Mouse (Mus musculus) intestine, embryonic 15.5 days (tissue): Measurements from ENCODE around the gene Atp8a2. TPM values are rescaled to one million over a fixed set of nuclear protein-coding genes. Genes with fewer than 3 reads are reported as not detected.
"Not testable (repeated sequence)": the region's sequence is repeated elsewhere in the genome, so short reads cannot be mapped to it uniquely, and the experiment has no call there.

ENCODE experiments used
- ATAC-seq: fragments of 200-750 bp; cut with Nextera tagmentation; 2 replicates; pipeline ENCODE4 v1.8.0; 2017; ENCODE audit warnings: moderate TSS enrichment, moderate library complexity
- H3K27ac ChIP-seq: fragments of 300-500 bp; sonication (generic); 2 replicates; pipeline ENCODE4 v1.5.1; 2015; ENCODE audit warnings: mild to moderate bottlenecking, inconsistent platforms
- H3K27me3 ChIP-seq: fragments of 300-500 bp; sonication (generic); replicated peaks from 2 replicates; pipeline ENCODE4 v1.6.1; 2015; ENCODE audit warnings: inconsistent platforms
- H3K36me3 ChIP-seq: fragments of 300-500 bp; sonication (generic); 2 replicates; pipeline ENCODE4 v1.6.1; 2015; ENCODE audit warnings: inconsistent platforms
- H3K4me1 ChIP-seq: fragments of 300-500 bp; sonication (generic); replicated peaks from 2 replicates; pipeline ENCODE4 v1.6.1; 2015; ENCODE audit warnings: inconsistent platforms
- H3K4me2 ChIP-seq: fragments of 300-500 bp; sonication (generic); replicated peaks from 2 replicates; pipeline ENCODE4 v1.6.1; 2015; ENCODE audit warnings: mild to moderate bottlenecking, inconsistent platforms
- H3K4me3 ChIP-seq: fragments of 300-500 bp; sonication (generic); replicated peaks from 2 replicates; pipeline ENCODE4 v1.5.1; 2015; ENCODE audit warnings: inconsistent platforms
- H3K9ac ChIP-seq: fragments of 300-500 bp; sonication (generic); 2 replicates; pipeline ENCODE4 v1.6.1; 2015; ENCODE audit warnings: inconsistent platforms
- H3K9me3 ChIP-seq: fragments of 300-500 bp; sonication (generic); 2 replicates; pipeline ENCODE4 v1.6.1; 2016; ENCODE audit warnings: inconsistent platforms
- WGBS: fragments of 180-500 bp; shearing (Covaris S2); methylation state at CpG from one replicate; pipeline ENCODE4 v1.1.7; 2015; 5-methylcytosine and 5-hydroxymethylcytosine counted together
- polyA plus RNA-seq: library from polyadenylated mRNA; unstranded; fragments of >200 nt; fragmentation: Nextera tagmentation; extraction: Ambion mirVana; gene quantifications from 2 replicates; pipeline ENCODE4 v1.2.1, GENCODE M21; 2015

Atp8a2 gene
- polyA plus RNA-seq, 1 experiment from 2014 or later, result 7.0 TPM

DNA sequence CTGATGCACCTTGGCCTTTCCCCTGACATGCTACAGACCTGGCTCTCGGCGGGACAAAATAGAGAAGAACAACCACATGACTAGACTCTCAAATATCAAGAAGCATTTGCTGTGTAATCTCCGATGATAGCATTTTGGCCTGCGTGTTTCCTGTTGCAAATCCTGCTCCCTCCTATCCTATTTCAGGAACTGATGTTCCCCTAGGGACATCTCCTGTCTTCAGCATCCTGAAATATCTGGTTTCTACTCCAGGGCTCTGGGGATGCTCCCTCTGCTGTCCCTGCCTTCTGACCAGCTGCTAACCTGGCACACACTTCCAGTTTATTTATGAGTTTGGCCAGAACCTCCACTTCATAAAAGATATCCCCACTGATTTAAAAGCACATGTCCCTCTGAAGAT lies 470.0 kb downstream of the Atp8a2 start:
- Histone ChIP-seq H3K4me1 (peaks cover 8% of the 10 kb centered on the region; the same call in 1 of the 2 replicates), H3K4me3 (no peak overlapping the region), H3K27ac (no peak overlapping the region), H3K27me3 (no peaks in the 10 kb centered on the region), H3K9ac (no peak overlapping the region), H3K4me2 (no peak overlapping the region), H3K9me3 (no peaks in the 10 kb centered on the region), H3K36me3 (no peaks in the 10 kb centered on the region)
- 84% methylated on average over 4 of the region's 4 CpGs for WGBS
- no peak for ATAC-seq

DNA sequence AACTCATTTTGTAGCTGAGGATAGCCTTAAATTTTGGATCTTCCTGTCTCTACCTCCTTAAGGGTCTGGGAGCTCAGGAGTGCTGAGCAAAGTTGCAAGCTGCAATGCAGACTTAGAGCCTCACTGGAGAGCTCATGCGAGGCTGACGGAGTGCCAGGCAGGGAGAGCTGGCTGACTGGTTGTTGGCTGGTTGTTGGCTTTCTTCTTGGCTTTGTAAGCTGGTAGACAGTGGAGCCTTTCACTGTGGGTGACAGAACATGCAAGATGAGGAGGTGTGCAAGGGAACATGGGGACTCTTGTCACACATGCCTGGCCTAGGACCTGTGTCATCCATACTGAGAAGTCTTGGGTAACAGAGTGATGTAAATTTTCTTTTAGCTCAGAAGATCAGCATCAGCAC lies 473.8 kb downstream of the Atp8a2 start:
- no peaks in the 10 kb centered on the region for H3K27me3 ChIP-seq
- H3K27ac ChIP-seq, result no peak overlapping the region
- no peak overlapping the region for H3K9ac ChIP-seq
- H3K36me3 ChIP-seq, result no peaks in the 10 kb centered on the region
- no peak for ATAC-seq
- no peak overlapping the region for H3K4me2 ChIP-seq
- no peaks in the 10 kb centered on the region for H3K9me3 ChIP-seq
- H3K4me1 ChIP-seq, result 0 out of 2 replicates have a peak, but pooled peaks cover 8% of the 10 kb centered on the region
- H3K4me3 ChIP-seq, result no peak overlapping the region
- 79% methylated on average over 2 of the region's 2 CpGs for WGBS

DNA sequence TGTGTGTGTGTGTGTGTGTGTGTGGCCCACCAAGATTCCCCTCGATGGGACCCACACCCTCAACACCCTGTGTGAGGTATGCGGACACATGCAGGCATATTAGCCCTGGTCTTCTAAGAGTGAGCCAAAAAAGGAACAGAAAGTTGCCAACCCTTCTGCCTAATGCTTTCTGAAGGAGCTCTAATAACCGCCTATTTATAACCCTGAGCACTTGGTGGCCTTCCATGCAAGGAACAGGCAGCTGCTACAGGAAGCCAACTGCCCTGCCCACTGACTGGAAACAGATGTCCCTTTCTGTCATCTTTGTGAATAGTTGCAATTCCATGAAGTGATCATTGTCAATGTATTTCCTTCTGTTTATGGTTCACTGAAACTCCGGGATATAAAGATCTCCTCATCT lies 475.0 kb downstream of the Atp8a2 start:
- H3K4me2 ChIP-seq, result no peak overlapping the region
- no peak for ATAC-seq
- no peak overlapping the region for H3K4me3 ChIP-seq
- H3K27ac ChIP-seq, result no peak overlapping the region
- no peaks in the 10 kb centered on the region for H3K9me3 ChIP-seq
- H3K27me3 ChIP-seq, result no peaks in the 10 kb centered on the region
- H3K9ac ChIP-seq, result no peak overlapping the region
- WGBS, result 52% methylated on average over 4 of the region's 4 CpGs
- no peaks in the 10 kb centered on the region for H3K36me3 ChIP-seq
- H3K4me1 ChIP-seq, result 0 out of 2 replicates have a peak, but pooled peaks cover 8% of the 10 kb centered on the region

DNA sequence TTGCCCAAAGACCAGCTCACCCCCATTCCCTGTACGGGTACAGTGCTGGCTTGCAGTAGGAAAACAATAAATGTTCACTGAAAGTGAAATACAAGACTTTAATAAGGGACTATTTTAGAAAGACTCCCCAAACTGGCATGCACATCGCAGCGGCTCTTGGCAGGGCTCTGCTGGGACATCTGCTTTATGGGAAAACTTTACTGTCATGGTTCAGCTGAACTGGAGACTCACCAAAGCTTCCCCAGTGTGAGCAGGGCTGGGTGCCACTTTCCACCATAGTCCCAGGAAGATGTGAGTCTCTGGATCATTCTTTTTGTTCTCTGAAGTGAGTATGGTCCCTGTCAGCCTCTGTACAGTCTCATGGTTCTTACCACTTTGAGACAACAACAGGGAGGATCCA lies 475.6 kb downstream of the Atp8a2 start:
- Histone ChIP-seq H3K9ac (no peak overlapping the region), H3K36me3 (no peaks in the 10 kb centered on the region), H3K4me3 (no peak overlapping the region), H3K9me3 (no peaks in the 10 kb centered on the region), H3K4me1 (0 out of 2 replicates have a peak, but pooled peaks cover 8% of the 10 kb centered on the region), H3K27me3 (no peaks in the 10 kb centered on the region), H3K4me2 (no peak overlapping the region), H3K27ac (no peak overlapping the region)
- ATAC-seq, result no peak
- WGBS, result 90% methylated on average over 3 of the region's 3 CpGs

DNA sequence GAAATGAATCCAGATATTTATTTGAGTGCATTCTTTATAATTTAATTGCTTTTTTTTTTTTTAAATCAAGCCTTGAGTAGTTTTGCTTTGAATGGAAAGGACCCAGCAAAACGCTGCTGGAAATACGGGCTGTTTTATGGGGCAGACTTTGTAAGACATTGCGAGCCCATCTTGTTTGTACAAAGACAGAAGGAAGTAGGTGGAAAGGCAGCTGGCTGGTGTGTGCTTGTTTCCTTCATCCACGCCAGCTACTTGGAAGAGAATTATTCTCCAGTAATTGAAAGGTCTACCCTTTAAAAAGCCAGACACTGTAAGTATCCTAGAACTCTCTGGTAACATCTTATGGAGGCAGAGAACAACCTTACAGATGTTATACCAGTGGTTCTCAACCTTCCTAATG lies 476.6 kb downstream of the Atp8a2 start:
- H3K36me3 ChIP-seq, result no peaks in the 10 kb centered on the region
- peaks cover 12% of the 10 kb centered on the region; the same call in 1 of the 2 replicates for H3K4me1 ChIP-seq
- H3K27ac ChIP-seq, result no peak overlapping the region
- no peak for ATAC-seq
- no peak overlapping the region for H3K9ac ChIP-seq
- H3K9me3 ChIP-seq, result no peaks in the 10 kb centered on the region
- H3K4me2 ChIP-seq, result no peak overlapping the region
- H3K27me3 ChIP-seq, result no peaks in the 10 kb centered on the region
- no peak overlapping the region for H3K4me3 ChIP-seq
- WGBS, result 74% methylated on average over 4 of the region's 4 CpGs

DNA sequence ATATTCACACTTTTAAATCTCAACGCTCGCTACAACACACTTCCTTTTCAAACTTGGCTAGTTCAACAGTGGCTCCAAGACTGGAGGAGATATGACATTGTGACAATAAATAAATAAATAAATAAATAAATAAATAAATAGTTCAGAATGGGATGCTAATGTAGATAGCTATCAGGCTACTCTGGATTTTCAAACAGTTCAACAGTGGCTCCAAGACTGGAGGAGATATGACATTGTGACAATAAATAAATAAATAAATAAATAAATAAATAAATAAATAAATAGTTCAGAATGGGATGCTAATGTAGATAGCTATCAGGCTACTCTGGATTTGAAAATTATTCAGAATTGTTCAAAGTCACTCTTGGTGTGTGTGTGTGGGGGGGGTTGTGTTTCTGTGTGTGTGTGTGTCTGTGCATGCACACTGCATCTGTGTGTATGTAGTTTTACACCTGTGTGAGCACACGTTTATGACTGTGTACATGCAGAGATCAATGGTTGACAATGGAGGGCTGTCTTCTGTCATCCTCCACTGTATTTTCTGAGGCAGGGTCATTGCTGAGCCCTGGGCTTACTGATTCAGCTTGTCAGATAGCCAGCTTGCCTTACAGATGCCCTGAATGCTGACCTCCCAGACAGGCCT lies 480.4 kb downstream of the Atp8a2 start:
- not testable (repeated sequence) for H3K9me3 ChIP-seq, H3K27me3 ChIP-seq, H3K9ac ChIP-seq, ATAC-seq, H3K4me2 ChIP-seq, H3K4me3 ChIP-seq, H3K36me3 ChIP-seq, H3K27ac ChIP-seq
- H3K4me1 ChIP-seq, result peaks cover 11% of the 10 kb centered on the region; the same call in 1 of the 2 replicates
- WGBS, result 56% methylated on average over 3 of the region's 3 CpGs

DNA sequence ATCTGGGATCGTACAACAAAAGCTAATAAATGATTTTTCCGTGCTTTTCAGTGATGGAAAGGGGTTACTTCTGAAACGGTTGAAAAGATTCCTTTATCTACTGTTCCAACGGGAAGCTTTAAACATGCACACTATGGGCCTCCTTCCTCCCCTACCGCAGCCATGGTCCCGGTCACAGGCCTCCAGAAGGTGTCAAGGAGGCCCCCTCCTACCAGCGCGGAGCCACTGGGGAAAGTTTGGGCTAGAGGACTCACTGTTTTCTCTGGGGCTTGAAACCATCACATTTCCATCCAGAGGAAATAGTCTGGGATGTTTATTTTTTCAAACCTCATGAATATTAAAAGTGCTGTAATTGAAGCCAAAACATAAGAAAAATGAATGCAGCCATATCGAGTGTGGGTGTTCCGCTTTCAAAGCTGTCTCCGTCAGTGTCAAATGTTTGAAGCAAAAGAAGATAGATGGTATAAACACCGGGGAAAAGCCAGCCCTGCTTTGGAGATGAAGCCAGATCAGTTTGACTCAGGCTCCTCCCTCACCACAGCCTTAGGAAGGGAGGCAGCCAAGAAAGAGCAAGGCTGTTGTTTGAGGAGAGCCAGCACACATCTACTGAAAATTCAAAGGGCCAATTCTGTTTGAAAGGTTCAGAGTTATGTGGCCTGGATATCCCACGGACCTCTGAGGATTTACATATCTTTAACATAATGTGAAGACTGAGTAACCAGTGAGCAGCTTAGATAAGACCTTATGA lies 481.1 kb downstream of the Atp8a2 start:
- H3K9me3 ChIP-seq, result no peaks in the 10 kb centered on the region
- 23% methylated on average over 13 of the region's 13 CpGs for WGBS
- no peaks in the 10 kb centered on the region for H3K36me3 ChIP-seq
- no peak overlapping the region for H3K4me3 ChIP-seq
- H3K27me3 ChIP-seq, result no peaks in the 10 kb centered on the region
- H3K9ac ChIP-seq, result no peak overlapping the region
- H3K4me1 ChIP-seq, result peaks cover 8% of the 10 kb centered on the region; the same call in 1 of the 2 replicates
- ATAC-seq, result peak; percentile 77
- H3K27ac ChIP-seq, result peak overlapping the region; percentile 54
- H3K4me2 ChIP-seq, result no peak overlapping the region

DNA sequence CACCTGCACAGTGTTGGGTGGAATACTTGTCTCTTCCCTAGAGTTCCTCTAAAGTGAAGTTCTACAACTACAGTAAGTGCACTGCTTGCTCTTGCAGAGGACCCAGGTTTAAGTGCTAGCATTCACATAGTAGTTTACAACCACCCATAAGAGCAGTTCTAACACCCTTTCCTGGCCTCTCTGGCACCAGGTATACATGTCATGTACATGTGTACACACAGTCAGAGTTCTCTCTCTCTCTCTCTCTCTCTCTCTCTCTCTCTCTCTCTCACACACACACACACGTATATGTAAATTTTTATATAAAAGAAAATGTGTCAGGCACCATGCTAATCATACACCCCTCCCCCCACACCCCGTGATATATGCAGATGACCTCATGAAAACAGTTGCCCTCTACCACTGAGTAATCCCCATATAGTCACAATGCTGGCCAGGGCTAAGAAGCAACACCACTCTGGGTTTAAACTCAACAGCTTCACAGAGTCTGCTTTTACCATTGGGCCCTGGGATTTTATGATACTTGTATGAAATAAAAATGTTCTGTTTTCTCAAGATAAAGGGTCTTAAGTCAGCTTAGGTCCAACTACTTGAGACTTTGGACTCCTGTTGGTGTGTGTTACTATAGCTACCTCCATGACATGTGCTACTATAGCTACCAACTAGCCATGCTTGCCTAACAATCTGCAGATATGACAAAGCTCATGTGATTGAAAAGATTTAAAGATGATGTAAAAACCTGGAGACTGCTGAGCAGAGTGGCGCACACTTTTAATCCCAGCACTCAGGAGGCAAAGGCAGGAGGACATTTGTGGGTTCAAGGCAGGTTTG lies 487.3 kb downstream of the Atp8a2 start:
- Histone ChIP-seq H3K9me3 (no peaks in the 10 kb centered on the region), H3K4me2 (no peak overlapping the region), H3K27me3 (no peaks in the 10 kb centered on the region), H3K36me3 (no peaks in the 10 kb centered on the region), H3K9ac (no peak overlapping the region), H3K4me1 (no peaks in the 10 kb centered on the region; the same call in 1 of the 2 replicates), H3K4me3 (no peak overlapping the region), H3K27ac (no peak overlapping the region)
- 67% methylated on average over 3 of the region's 3 CpGs for WGBS
- peak; percentile 89 for ATAC-seq

DNA sequence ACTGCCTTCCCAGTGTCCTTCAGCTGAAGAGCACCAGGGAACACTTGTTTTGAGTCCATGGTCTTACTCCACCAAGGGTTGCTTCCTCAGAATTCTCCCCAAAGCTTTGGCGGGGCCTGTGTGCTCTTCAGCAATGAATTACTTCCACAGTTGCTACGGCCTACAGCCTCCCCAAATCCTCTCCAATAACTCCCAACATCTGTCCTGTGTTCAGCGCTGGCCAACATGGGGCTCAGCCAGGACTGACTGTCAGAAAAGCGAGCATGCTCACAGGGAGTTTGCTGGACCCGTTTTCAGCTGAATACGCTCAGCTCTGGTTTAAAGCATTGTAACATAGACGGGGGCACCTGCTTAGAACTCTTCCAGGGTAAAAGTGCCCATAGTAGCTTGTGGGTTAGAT lies 489.0 kb downstream of the Atp8a2 start:
- Histone ChIP-seq H3K27ac (no peak overlapping the region), H3K4me2 (no peak overlapping the region), H3K9ac (no peak overlapping the region), H3K27me3 (no peaks in the 10 kb centered on the region), H3K4me1 (no peaks in the 10 kb centered on the region; the same call in 1 of the 2 replicates), H3K36me3 (no peaks in the 10 kb centered on the region), H3K9me3 (no peaks in the 10 kb centered on the region), H3K4me3 (no peak overlapping the region)
- 76% methylated on average over 7 of the region's 7 CpGs for WGBS
- no peak for ATAC-seq

DNA sequence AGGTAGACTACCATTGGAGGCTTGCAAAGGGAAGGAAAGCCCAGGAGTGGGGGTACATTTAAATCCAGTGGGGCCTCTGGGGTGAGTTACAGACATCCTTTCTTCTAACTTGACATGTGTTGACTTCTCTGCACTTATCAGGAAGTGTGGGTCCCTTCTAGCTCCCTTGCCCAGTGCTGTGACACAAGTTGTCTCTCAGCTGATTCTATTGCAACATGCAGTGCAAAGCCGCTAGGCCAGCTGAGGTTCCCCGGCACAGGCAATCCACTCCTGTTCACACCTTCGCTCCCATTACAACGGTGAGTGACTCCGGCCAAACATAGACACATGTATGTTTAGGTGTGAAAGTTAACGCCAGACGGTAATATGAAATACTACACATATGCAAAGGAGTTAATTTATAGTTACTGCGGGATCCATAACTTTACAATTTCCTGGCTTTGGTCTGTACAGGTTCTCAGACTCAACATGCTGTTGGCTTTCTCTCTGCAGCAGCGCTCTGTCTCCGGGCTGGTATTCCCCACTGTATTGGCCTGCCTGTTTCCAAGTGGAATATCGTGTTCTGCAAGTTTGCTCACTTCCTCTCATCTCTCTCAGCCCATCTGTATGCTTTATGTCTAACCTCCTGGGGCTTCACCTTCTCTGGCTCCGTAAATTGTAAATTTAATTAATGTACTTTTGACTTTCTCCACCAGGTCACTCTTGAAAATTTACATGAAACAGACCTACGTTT lies 491.5 kb downstream of the Atp8a2 start:
- H3K27me3 ChIP-seq, result no peaks in the 10 kb centered on the region
- no peak overlapping the region for H3K27ac ChIP-seq
- H3K4me1 ChIP-seq, result peaks cover 6% of the 10 kb centered on the region; the same call in 1 of the 2 replicates
- no peaks in the 10 kb centered on the region for H3K9me3 ChIP-seq
- no peak for ATAC-seq
- H3K36me3 ChIP-seq, result no peaks in the 10 kb centered on the region
- H3K9ac ChIP-seq, result no peak overlapping the region
- H3K4me2 ChIP-seq, result no peak overlapping the region
- H3K4me3 ChIP-seq, result no peak overlapping the region
- 62% methylated on average over 13 of the region's 13 CpGs for WGBS

DNA sequence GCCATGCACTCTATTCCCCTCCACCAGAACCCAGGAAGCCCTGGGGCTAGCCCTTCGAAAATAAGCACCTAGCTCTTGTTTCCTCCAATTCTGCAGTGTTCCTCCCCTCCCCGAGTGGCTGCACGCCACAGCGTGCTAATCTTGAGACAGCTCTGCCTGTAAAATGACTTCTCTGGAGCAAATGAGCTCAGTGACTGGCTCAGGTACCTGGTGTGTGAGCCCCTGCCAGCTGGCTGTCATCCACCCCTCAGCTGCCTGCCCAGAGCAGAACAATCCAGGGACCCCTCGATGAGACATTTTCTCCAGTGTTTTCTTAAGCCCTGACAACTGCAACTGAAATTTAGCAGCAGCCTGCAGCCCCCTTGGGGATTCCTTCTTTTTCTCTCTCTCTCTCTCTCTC lies 495.5 kb downstream of the Atp8a2 start:
- no peak overlapping the region for H3K27ac ChIP-seq

DNA sequence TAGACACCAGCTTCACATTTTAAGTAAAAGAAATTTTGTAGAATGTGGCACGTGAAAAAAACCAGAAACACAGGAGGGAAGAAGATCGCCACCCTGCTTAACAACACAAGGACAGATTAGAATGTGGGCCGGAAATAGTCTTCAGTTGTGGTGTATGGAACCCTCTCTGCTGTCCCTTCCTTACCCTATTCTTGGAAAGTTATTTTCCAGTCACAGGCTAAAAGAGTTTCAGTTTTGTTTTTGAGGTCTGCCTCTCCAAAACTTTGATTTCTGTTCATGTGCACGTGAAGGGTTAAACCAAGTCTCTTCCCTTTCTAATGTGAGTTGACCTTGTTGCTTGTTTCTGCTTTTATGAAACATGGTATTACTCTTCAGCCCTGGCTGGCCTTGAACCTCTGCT lies 501.8 kb downstream of the Atp8a2 start:
- WGBS, result 76% methylated on average over 4 of the region's 4 CpGs
- Histone ChIP-seq H3K4me1 (0 out of 2 replicates have a peak, but pooled peaks cover 4% of the 10 kb centered on the region), H3K4me2 (no peak overlapping the region), H3K27ac (no peak overlapping the region), H3K27me3 (no peaks in the 10 kb centered on the region), H3K36me3 (no peaks in the 10 kb centered on the region), H3K4me3 (no peak overlapping the region), H3K9ac (no peak overlapping the region), H3K9me3 (no peaks in the 10 kb centered on the region)
- no peak for ATAC-seq

More for the DNA sequence above, 495.5 kb downstream of the Atp8a2 start:
- no peaks in the 10 kb centered on the region for H3K27me3 ChIP-seq
- ATAC-seq, result no peak
- no peaks in the 10 kb centered on the region for H3K9me3 ChIP-seq
- H3K4me1 ChIP-seq, result peaks cover 10% of the 10 kb centered on the region; the same call in 1 of the 2 replicates
- no peaks in the 10 kb centered on the region for H3K36me3 ChIP-seq
- no peak overlapping the region for H3K4me3 ChIP-seq
- WGBS, result 49% methylated on average over 5 of the region's 5 CpGs
- H3K4me2 ChIP-seq, result no peak overlapping the region
- H3K9ac ChIP-seq, result no peak overlapping the region
